Mouse (Mus musculus): ENCODE measurements around the gene Serbp1. TPM values are rescaled to one million over a fixed set of nuclear protein-coding genes. Genes with fewer than 3 reads are reported as not detected.
A peak's percentile ranks its signal among the peaks of the same experiment; 100 is the strongest.

Serbp1 gene
- total and polyA plus RNA-seq, 3 experiments, result 53.6 to 227 (median 196) TPM

DNA sequence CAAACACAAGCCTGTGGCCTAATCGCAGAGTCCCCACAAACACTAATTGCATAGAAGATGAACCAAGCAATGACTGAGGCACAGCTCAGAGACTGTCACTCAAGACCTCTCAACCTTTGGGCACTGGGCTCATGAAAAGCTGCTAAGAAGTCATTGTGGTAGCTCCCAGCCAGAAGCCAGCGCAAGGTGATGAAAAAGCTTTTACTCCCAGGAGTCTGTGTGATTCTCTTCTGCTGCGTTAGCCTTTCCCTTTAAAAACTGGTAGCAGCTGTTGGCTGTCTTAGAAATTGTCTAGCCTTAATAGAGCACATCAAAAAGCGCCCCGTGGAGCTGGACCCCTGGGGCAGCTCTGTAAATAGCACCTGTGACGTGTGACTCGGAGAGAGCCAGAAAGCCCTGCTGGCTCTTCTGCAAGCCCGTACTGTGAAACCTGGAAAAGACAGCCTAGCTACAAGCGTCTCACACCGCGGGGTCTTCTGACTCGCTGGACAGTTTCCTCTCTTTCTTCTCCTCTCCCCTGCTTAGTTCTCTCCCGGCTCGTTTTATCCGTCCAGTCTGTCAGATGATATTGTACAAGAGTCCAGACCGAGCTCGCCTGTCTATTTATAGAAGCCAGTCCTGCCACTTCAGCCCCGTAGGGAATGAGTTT is 9.4 kb upstream of the Serbp1 start:
- H3K36me3 ChIP-seq (ENCODE audit: control insufficient read depth, insufficient read depth, low read length), result peaks cover 2% of the 10 kb centered on the region; the same call in 1 of the 2 replicates
- H3K9ac ChIP-seq (ENCODE audit: low read depth, low read length), result peak overlapping the region; percentile 47
- intact Hi-C loops (cut with DNase I), result loop anchor here (2.0 kb wide), 1 partner anchor 38 kb away; no protein-coding TSS in a partner anchor
- 8% methylated on average over 18 of the region's 18 CpGs for WGBS
- H3K4me3 ChIP-seq, result peak overlapping the region; percentile 14
- no peaks in the 10 kb centered on the region for H3K79me2 ChIP-seq (replicated peaks; ENCODE audit: control insufficient read depth, insufficient read depth, low read length)
- peak; percentile 47 to 50 for DNase-seq
- H3K4me1 ChIP-seq (ENCODE audit: control insufficient read depth, insufficient read depth, low read length), result 0 out of 2 replicates have a peak, but pooled peaks cover 2% of the 10 kb centered on the region
- H3K27ac ChIP-seq, result peak overlapping the region; percentile 87
- TF ChIP-seq POLR2A (IDR thresholded peaks at IDR 0.05; ENCODE audit: insufficient read depth, low read depth, low read length) (peak; percentile 41; the same call in 1 of the 2 replicates), EP300 (IDR thresholded peaks at IDR 0.05; ENCODE audit: insufficient read depth, low read depth, low read length) (0 out of 2 replicates have a peak, but pooled peaks have one; percentile 40), CTCF (IDR thresholded peaks at IDR 0.05) (no peak)
- H3K27me3 ChIP-seq (ENCODE audit: control insufficient read depth, insufficient read depth, low read length), result no peaks in the 10 kb centered on the region

- no peak overlapping the region for H3K27ac ChIP-seq
- no peak overlapping the region for H3K9ac ChIP-seq (ENCODE audit: low read depth, low read length)
- H3K27me3 ChIP-seq (ENCODE audit: control insufficient read depth, insufficient read depth, low read length), result no peaks in the 10 kb centered on the region
- intact Hi-C loops (cut with DNase I), result loop anchor here (2.0 kb wide), 1 partner anchor 37 kb away; no protein-coding TSS in a partner anchor
- H3K36me3 ChIP-seq (ENCODE audit: control insufficient read depth, insufficient read depth, low read length), result peaks cover 2% of the 10 kb centered on the region; the same call in 1 of the 2 replicates
- TF ChIP-seq POLR2A (IDR thresholded peaks at IDR 0.05; ENCODE audit: insufficient read depth, low read depth, low read length), result no peak
- no peak for TF ChIP-seq CTCF (IDR thresholded peaks at IDR 0.05)
- no peak for TF ChIP-seq EP300 (IDR thresholded peaks at IDR 0.05; ENCODE audit: insufficient read depth, low read depth, low read length)
- no peak for DNase-seq
- 0 out of 2 replicates have a peak, but pooled peaks cover 2% of the 10 kb centered on the region for H3K4me1 ChIP-seq (ENCODE audit: control insufficient read depth, insufficient read depth, low read length)
- H3K79me2 ChIP-seq (replicated peaks; ENCODE audit: control insufficient read depth, insufficient read depth, low read length), result no peaks in the 10 kb centered on the region
- WGBS, result 23% methylated on average over 9 of the region's 9 CpGs
- no peak overlapping the region for H3K4me3 ChIP-seq
Measured at GRCm38 (mm10) chr6:67229521-67229920, 8.5 kb upstream of the Serbp1 start.

DNA sequence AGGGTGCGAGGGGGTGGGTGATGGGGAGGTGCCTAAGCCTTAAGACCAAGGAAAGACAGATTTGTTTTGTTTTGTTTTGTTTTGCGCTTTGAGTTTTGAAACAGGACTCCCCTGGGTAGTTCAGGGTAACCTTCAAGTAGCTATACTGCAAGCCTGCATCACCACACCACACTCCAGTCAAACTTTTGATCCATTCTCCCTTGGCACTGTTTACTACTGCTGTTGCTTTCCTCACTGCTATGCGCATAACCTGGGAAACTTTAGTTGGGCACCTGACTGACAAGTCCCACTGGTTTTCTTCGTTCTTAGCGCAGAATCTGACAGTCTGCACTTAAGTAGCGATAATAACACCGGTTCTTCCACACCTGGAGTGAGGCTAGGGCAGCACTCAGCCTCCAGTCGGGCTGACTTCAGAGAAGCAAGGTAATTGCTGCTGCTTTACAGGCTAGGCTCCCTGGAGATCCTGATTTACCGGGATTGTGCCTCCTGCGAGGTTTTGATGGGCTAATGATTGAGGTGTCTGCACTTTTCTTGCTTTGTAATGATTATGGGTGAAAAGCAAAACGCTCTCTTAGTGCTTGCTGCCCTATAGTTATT is 8.0 kb upstream of the Serbp1 start:
- no peak for DNase-seq
- Histone ChIP-seq H3K36me3 (ENCODE audit: control insufficient read depth, insufficient read depth, low read length) (peaks cover 2% of the 10 kb centered on the region; the same call in 1 of the 2 replicates), H3K79me2 (replicated peaks; ENCODE audit: control insufficient read depth, insufficient read depth, low read length) (no peaks in the 10 kb centered on the region), H3K9ac (ENCODE audit: low read depth, low read length) (no peak overlapping the region), H3K4me3 (no peak overlapping the region), H3K27me3 (ENCODE audit: control insufficient read depth, insufficient read depth, low read length) (no peaks in the 10 kb centered on the region), H3K27ac (no peak overlapping the region), H3K4me1 (ENCODE audit: control insufficient read depth, insufficient read depth, low read length) (0 out of 2 replicates have a peak, but pooled peaks cover 2% of the 10 kb centered on the region)
- intact Hi-C loops (cut with DNase I), result loop anchor here (2.0 kb wide), 1 partner anchor 37 kb away; no protein-coding TSS in a partner anchor
- WGBS, result 43% methylated on average over 11 of the region's 11 CpGs
- TF ChIP-seq POLR2A (IDR thresholded peaks at IDR 0.05; ENCODE audit: insufficient read depth, low read depth, low read length) (no peak), CTCF (IDR thresholded peaks at IDR 0.05) (no peak), EP300 (IDR thresholded peaks at IDR 0.05; ENCODE audit: insufficient read depth, low read depth, low read length) (no peak)

DNA sequence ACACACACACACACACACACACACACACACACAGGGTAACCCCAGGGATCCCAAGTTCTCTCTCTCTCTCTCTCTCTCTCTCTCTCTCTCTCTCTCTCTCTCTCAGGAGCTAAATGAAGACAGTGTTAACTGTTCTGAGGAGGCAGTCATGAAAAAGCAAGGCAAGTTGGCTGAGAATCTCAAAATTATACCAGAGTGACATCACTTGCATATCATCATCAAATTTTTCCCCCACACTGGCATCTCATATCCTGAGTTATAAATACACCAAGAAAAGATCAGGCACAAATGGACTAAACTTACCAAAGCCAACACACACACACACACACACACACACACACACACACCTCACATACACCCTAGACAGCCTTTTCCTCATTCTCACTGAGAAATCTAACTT is 7.0 kb upstream of the Serbp1 start:
- Histone ChIP-seq H3K27me3 (ENCODE audit: control insufficient read depth, insufficient read depth, low read length) (no peaks in the 10 kb centered on the region), H3K9ac (ENCODE audit: low read depth, low read length) (no peak overlapping the region), H3K4me1 (ENCODE audit: control insufficient read depth, insufficient read depth, low read length) (0 out of 2 replicates have a peak, but pooled peaks cover 2% of the 10 kb centered on the region), H3K4me3 (no peak overlapping the region), H3K36me3 (ENCODE audit: control insufficient read depth, insufficient read depth, low read length) (peaks cover 2% of the 10 kb centered on the region; the same call in 1 of the 2 replicates), H3K27ac (no peak overlapping the region), H3K79me2 (replicated peaks; ENCODE audit: control insufficient read depth, insufficient read depth, low read length) (no peaks in the 10 kb centered on the region)
- TF ChIP-seq EP300 (IDR thresholded peaks at IDR 0.05; ENCODE audit: insufficient read depth, low read depth, low read length) (no peak), POLR2A (IDR thresholded peaks at IDR 0.05; ENCODE audit: insufficient read depth, low read depth, low read length) (no peak), CTCF (IDR thresholded peaks at IDR 0.05) (no peak)
- intact Hi-C loops (cut with DNase I), result no loop called here
- no peak for DNase-seq

GRCm38 (mm10) chr6:67235649-67236048 is 2.3 kb upstream of the Serbp1 start:
- 83% methylated on average over 3 of the region's 3 CpGs for WGBS
- Histone ChIP-seq H3K36me3 (ENCODE audit: control insufficient read depth, insufficient read depth, low read length) (no peaks in the 10 kb centered on the region), H3K4me3 (no peak overlapping the region), H3K27me3 (ENCODE audit: control insufficient read depth, insufficient read depth, low read length) (no peaks in the 10 kb centered on the region), H3K9ac (ENCODE audit: low read depth, low read length) (no peak overlapping the region), H3K4me1 (ENCODE audit: control insufficient read depth, insufficient read depth, low read length) (no peaks in the 10 kb centered on the region), H3K79me2 (replicated peaks; ENCODE audit: control insufficient read depth, insufficient read depth, low read length) (no peaks in the 10 kb centered on the region), H3K27ac (no peak overlapping the region)
- intact Hi-C loops (cut with DNase I), result no loop called here
- DNase-seq, result no peak
- no peak for TF ChIP-seq POLR2A (IDR thresholded peaks at IDR 0.05; ENCODE audit: insufficient read depth, low read depth, low read length)
- TF ChIP-seq EP300 (IDR thresholded peaks at IDR 0.05; ENCODE audit: insufficient read depth, low read depth, low read length), result no peak
- TF ChIP-seq CTCF (IDR thresholded peaks at IDR 0.05), result no peak

Data from heart, adult 2 months (tissue).